Mouse (Mus musculus) C3H10T1/2 (cell line): ENCODE measurements around the gene Cnot11. TPM values are rescaled to one million over a fixed set of nuclear protein-coding genes. Genes with fewer than 3 reads are reported as not detected.

Experiments used
- polyA plus RNA-seq, 2 experiments: library from polyadenylated mRNA; unstranded; fragments of >200 nt; fragmentation: generic; extraction: Trizol; gene quantifications; one replicate each; pipeline ENCODE4 v1.2.1; 2012; ENCODE audit warnings: missing spikeins in 2 of 2

Gene Cnot11
- polyA plus RNA-seq: 10 to 100 TPM in 1 of 2 experiments, 1 to 10 TPM in 1; 7.5 to 14.5 TPM

DNA sequence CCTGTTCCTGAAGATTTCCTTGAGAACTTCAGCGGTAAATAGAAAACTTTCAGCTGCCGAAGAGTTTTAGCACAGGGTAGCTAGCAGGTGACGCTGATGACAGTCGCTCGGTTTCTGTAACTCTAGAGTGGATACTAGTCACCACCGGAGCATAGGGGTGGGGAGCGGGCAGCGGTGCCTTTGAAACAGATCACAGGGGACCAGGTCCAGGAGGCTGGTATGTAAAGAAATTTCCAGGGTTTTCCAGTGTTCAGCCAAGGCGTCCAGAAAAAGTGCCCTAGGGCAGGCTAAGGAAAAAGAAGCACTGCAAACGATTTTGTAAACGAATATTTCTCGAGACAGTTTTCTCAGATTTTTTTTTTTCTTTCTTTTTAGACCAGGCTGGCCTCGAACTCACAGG lies at the start of gene Cnot11:
Gene Cnot11 (plus strand): TSS at position 162 of the 400 bp plus-strand sequence.

DNA sequence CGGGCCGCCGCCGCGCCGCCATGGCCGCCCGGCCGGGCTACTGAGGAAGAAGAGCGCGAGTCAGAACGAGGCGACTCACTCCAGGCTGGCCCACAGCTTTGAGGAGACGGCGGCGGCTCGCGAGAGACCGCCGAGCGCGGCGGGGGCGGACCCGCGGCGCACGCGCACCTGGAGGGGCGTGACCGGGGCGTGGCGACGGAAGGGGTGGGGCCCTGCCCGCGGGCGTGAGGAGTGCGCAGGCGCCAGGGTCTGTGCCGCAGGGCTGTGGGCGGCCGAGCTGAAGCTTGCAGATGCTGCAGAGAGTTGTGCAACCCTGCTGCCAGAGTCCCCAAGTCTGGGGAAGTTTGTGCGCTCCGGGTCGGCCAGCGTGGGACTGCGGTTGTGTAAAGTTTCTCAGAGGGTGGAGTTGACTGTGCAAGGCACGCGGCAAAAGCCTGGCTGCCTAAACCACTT lies 42.5 kb downstream of the Cnot11 start, which contains the start of gene Rnf149:
Gene Rnf149 (minus strand): TSS at position 153 of the 453 bp plus-strand sequence.

Other genes starting within 250 kb of the Cnot11 start
- 1,000 to 10,000 TPM; 1,849 to 2,708 TPM for gene Rpl31, start 167.2 kb upstream of the Cnot11 start, polyA plus RNA-seq
- gene Tbc1d8, start 56.2 kb upstream of the Cnot11 start, polyA plus RNA-seq: under 1 TPM; 0.15 to 0.37 TPM
- 1 to 10 TPM; 2.9 to 9.1 TPM for gene Rnf149, start 42.4 kb downstream of the Cnot11 start, polyA plus RNA-seq
- gene Creg2, start 116.5 kb downstream of the Cnot11 start, polyA plus RNA-seq: not detected
- gene Rfx8, start 186.0 kb downstream of the Cnot11 start, polyA plus RNA-seq: not detected